Mouse (Mus musculus): ENCODE measurements at regions not wholly inside any gene's neighbourhood (a gene's known extent, or its start where the extent isn't known, plus 50 kb on each side); places are given as distances from the start of the nearest gene placed in this dataset.
"Not testable (repeated sequence)": the region's sequence is repeated elsewhere in the genome, so short reads cannot be mapped to it uniquely, and the experiment has no call there.

DNA sequence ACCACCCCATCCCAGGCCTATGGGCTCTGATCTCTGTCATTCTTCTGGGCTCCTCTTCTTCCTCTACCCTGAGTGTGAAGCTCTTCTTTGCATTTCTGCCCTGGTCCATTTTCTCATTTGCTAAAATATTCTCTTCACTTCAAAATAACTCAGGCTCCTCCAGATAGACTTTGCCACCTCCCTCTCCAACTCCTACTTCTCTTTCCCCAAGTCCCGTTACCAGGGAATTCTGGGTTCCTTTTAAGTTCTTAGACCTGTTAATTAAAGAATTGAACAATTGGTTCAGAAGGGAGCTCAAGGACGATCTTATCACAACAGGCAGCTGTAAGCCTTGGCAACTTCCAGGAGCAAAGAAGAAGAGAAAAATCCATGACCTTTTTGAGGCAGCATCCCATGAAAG is 122.9 kb upstream of the Arid1b start:
- no peak for DNase-seq (ENCODE audit: low spot score)

DNA sequence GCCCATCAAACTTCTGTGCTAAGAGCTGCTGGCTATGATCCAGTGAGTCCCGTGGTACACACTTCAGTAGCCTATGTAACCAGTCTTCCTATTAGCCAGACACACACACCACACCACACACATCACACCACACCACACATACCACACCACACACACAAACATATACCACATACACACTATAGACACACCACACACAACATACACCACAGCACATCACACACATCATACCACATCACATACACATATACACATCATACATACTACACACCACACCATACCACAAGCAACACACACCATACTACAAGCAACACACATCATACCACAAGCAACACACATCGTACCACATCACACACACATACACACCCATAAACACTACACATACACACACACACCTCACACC is 119.7 kb upstream of the Arid1b start:
- DNase-seq (ENCODE audit: low spot score), result no peak

DNA sequence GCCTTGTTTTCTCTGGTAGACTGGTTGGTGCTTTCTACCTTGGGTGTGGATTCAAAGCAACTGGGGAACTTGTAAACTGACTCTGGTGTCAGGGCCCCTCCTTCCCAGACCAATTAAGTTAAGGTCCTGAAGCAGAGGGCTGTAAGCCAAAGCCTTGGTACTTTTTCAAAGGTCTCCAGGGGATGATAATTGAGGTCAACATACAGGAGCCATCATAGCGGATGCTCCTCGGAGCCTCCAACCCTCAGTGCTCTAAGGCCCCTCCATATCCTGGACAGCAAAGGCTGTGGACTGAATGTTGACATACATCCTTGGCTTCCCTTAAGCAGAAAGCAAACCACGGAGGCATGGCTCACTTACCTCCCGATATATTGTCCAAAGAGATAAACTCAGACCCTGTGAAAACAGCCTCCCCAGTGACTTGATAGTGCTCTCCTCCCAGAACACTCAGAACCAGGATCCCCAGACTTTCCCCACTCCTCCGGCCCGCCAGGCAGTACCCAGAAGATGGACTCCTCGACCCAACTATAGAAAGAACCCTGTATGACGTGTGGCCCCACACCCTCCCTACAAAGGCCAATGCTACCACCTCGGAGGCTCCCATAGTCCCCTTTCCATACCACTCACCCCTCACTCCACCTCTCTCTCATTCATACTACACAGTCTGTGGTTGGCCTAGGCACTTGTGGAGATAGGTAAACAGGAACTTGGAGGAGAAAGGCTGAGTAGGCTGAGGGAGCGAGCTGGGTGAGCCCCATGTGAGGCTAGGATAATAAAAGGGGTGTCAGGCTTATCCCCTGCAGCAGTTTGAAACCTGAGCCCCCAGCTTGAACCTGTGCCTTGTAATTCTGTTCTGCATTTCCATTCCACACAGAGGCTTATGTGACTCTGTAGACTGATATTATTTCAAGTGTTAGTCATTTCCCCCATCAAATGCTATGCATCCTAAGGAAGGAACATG is 118.8 kb upstream of the Arid1b start:
- no peak for DNase-seq (ENCODE audit: low spot score)

DNA sequence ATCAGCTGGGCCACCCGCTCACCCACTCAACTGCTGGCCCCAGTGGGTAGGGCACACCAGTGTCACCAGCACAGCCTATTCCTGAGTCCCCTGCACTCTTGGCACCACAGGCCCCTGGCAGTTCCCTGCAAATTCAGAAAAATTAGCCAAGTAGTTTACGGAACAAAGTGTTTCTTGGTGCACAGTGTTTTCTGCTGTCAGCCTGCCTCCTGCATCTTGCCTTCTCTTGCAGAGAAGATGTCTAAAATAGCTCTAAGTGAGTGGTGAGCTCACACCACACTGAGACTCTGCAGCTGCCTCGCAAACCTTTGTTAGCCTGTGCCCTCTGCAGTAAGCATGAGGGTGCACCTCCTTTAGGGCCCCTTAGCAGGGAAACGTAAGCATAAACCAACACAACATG is 117.7 kb upstream of the Arid1b start:
- DNase-seq (ENCODE audit: low spot score), result no peak

DNA sequence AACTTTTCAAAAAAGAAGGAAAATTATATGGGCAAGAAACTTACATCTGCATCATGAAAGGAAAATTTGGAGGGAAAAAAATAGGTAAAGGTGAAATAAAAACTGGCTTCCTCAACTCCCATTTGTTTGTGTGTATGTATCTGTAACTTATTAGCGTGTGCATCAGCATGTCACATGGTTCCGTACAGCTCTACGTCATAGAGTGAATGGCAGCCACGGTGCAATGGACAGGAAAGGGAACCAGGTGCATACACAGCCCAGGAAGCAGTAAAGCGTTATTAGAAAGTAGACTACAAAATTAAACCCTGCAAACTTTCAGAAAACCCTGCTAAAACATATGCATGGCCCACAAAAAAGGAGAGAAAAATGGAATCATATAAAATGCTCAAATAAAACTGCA is 112.7 kb upstream of the Arid1b start:
- no peak for DNase-seq (ENCODE audit: low spot score)

DNA sequence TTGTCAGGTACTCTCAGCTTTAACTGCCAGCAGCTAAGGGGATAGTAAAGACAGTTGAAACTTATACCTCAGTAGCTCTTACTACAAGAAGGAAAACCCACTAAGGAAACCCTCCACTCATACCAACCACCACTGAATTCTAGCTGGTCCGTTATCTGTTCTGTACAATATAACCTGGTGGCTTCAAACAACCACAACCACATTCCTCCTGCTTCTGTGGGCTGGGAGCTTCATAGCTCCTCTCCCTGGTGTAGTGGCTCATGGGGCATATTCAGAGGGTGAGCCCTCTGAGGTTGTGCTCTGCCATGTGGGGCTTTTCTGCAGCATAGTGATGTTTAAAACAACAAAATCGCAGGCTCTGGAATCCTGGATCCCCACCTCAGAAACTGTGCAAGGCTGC is 110.0 kb upstream of the Arid1b start:
- no peak for DNase-seq (ENCODE audit: low spot score)

DNA sequence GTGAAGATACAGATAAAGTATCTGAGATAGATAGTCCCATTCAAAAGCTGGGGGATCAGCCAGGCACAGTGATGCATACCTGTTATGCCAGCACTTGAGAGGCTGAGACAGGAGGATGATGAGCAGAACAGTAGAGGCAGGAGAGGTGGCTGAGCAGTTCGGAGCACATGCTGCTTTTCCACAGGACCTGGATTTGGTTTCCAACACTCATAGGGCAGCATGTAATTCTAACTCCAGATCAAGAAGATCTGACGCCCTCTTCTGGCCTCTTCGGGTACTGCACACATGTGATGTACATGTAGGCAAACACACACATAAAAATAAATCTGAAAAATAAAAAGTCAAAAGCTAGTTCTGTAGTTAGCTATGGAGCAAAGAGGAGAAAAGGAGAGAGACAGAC is 109.4 kb upstream of the Arid1b start:
- peak; percentile 7 for DNase-seq (ENCODE audit: low spot score)

DNA sequence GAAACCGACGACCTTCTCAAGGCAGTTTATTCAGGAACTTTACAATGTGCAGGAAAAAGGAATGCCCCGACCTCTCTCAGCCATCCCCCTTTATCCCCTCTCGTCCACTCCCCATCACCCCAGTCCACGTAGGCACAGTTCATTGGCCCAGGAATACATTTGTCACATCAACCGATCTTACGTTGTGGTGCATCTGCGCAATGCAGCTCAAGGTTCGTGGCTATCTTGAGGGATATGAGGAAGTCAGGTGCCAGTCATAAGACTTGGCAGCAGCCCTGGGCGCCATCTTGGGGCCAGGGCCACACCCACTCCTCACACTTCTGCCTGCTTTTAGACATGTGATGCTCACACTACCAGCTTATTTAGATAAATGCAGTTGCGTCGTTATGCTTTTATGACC is 106.8 kb upstream of the Arid1b start:
- not testable (repeated sequence) for DNase-seq (ENCODE audit: low spot score)

DNA sequence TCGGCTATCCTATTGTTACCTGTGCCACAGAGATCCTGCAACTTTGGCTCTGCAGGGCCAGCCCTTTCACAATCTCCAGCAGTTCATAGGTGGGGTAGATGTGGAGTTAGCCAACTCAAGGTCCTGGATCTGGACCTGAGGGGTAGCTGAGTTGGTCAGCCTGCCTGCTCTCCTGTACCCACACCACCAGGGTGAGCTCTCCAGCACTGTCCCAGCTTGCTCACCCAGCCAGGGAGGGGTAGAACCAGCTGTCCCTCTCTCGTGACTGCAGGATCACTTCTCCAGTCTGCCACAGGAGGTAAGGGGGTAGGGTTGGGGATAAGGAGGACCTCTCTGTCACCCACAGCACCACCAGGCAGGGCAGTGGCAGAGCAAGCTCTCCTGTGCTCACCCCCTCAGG is 104.6 kb upstream of the Arid1b start:
- no peak for DNase-seq (ENCODE audit: low spot score)

DNA sequence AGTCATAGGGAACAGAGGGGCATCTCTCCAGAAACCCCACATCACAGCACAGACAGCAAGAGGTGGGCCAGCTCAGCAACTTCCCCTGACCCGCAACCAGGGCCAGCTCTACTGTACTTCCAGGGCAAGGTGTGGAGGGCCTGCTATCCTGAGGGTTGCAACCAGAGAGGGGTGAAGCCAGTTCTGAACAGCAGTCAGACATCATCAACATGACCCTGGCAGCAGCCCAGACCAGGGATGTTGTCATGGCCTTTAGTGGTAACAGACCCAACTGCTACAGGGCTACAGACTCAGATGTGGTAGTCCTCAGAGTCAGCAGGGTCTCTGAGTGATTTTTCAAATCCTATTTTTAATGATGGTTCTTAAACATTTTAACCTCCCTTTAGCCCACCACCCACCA is 104.0 kb upstream of the Arid1b start:
- no peak for DNase-seq (ENCODE audit: low spot score)

DNA sequence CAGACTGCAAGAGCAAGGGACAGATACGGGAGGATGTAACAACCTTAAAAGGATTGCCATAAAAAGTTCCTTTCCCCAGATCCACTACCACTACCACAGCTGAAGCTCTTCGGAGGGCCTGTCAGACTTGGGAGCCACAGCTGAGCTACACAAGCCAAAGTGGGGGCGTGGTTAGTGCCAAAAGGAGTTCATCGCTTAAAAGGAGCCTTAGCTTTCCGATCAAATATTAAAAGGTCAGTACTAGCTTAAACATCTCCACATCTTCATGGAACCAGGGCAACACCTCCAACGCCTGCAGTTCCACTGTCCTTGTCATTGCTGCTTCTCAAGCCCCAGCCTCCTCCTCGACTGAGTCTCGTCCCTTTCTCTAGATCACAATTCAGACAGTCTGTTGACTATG is 102.6 kb upstream of the Arid1b start:
- DNase-seq (ENCODE audit: low spot score), result no peak

DNA sequence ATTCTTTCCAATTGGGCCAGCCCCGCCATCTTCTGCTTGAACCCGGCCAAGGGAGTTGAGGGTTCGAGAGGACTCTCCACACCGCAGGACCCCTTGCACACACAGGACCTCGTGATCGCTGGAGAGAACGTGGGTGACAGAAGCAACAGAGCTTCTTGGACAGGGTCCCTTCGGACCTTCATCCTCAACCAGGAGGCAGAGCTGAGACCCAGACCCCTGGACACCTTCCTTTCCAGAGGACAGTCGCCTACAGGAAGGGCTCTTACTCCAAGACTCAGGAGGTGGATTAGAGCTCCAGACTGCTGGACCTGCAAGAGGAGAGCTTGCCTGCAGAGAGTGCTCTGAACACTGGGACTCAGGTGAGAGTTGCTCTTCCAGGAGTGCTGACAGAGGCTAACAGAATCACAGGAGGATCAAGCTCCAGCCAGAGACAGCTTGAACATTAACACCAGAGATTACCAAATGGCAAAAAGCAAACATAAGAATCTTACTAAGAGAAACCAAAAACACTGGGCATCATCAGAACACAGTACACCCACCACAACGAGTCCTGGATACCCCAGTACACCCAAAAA is 99.3 kb upstream of the Arid1b start:
- DNase-seq (ENCODE audit: low spot score), result not testable (repeated sequence)

DNA sequence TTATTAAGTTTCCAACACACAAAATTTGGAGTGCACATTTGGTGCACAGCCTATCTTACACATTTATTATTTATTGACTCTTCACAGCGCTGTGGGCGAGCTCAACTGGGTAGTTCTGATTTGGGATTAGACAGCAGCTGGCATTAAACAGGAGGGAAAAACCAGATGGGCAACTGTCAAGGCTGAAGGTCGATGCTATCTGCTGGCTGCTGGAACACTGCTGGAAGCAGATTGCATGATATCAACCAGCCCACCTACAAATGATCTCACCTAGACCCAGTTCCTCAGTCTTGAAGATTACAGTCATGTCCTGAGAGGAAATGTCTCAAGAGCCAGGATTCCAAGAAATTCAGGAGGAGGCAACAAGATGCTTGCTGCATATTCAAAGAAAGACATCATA is 91.0 kb upstream of the Arid1b start:
- no peak for DNase-seq (ENCODE audit: low spot score)

DNA sequence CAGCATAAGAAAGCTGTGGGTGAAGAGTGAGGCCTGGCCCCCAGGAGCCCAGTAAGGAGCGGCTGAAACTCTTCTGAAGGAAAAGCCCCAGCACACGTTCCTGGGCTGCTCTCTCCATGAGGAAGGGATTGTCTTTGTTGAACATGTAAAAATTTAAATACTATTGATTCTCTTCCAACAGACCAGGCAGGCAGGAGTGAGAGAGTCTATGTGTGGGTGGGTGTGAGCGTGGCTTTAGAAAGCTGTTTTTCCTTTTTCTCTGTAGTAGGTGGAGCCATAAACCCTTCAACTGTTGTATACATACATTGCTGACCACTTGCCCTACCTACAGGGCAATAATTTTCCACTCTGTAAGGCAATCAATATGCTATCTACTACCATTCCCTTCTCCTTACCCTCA is 87.6 kb upstream of the Arid1b start:
- DNase-seq (ENCODE audit: low spot score), result no peak

DNA sequence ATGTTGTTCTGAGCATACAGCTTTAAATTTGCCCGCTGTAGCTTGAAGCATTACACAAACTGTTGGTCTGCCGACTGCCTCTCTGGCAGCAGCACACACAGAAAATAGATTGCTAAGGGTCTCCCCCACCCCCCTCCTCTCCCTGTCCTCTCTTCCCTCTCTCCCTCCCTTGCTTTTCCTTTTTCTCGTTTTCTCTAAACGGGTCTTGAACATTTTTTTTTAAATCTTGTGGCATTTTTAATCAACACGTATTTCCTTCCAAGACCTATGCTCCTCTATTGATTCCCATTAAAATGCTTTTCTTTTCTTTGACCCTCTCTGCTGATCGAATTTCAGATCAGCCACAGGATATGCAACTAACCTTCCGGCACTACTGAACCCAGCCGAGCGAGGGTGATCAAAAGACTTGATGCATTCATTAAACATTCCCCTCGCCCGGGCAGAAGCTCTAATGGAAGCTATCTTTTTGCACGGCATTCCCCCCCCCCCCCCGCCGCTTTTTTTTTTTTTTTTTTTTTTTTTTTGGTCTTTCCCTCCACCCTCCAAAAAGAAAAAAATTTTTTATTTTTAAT is 86.9 kb upstream of the Arid1b start:
- peak; percentile 10 for DNase-seq (ENCODE audit: low spot score)

DNA sequence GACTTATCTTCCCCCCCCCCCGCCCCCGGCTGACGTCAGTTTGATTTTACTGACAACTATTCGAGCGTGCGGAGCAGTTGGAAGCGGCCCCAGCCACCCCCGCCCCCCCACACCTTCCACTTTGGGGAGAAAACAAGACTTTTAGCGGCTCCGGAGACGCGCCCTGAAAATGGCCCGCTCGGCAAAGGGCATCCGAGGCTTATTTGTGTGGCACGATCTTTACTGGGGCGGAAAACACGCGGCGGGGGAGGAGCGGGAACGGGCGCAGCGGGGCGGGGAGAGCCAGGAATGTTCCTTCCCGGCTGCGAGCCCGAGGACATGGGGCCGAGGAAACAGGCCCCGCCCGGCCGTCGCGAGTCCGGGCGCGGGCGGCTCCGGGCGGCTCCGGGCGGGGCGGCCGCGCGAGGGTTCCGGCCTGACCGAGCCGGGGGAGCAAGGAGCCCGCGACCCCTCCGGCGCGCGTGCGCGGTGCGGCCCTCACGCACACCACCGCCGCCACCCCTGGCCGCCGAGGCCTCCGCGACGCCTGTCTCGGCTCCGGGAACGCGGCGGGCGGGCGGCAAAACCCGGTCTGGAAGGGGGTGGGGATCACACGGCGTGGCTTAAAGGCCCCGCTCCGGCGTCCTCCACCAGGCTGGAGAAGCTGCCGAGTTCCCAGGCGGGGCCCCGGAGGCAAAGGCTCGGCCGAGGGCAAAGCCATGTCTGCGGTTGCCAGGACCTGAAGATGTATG is 86.1 kb upstream of the Arid1b start:
- DNase-seq (ENCODE audit: low spot score), result peak; percentile 89

DNA sequence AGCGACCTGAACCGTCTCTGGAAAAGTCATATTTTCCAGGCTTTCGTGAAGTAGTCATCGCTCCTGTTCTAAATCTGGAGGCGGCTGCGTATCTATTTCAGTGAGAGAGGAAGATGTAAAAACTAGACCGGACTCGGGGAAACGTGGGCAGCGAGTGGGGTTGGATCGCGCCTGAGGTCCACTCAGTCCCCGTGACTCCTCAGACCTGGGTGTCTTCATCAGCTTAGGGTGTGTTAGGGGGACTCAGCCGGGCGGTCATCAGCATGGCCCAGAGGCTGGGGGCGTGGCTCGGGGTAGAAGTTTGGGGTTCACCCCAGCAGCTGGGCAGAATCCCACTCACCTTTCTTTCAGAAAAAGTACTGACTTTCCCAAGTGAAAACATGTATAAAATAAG is 85.6 kb upstream of the Arid1b start:
- DNase-seq (ENCODE audit: low spot score), result peak; percentile 6

DNA sequence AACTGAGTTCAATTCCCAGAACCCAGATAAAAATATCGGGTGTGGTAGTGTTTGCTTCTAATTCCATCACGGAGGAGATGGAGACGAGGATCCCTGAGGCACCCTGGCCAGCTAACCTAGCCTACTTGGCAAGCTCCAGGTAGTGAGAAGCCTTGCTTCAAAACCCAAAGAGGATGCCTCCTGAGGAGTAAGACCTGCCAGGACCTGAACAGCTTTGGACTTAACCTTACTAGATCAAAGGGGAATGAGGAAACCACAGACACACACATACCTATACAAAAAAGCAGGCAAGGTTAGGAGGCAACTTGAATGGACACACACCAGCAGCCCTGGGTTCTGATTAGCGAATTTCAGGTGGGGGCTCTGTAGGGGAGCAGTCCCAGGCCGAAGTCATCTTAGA is 84.0 kb upstream of the Arid1b start:
- no peak for DNase-seq (ENCODE audit: low spot score)

DNA sequence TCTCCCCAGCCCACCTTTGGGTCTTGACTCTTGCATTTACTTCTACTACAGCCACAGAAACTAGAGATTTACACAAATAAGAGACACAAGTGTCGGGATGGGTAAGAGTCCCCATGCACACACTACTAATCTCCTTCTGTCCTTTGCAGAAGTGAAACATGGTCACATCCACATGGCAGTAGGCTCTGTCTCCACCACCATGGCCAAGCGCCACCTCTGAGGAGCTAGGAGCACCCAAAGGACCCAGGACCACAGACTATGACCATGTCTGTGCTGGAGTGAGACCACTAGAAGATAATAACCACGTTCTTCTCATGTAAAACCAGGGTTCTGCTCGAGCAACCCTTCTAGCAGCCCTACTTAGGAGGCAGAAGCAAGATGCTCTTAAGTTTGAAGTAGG is 81.1 kb upstream of the Arid1b start:
- no peak for DNase-seq (ENCODE audit: low spot score)

DNA sequence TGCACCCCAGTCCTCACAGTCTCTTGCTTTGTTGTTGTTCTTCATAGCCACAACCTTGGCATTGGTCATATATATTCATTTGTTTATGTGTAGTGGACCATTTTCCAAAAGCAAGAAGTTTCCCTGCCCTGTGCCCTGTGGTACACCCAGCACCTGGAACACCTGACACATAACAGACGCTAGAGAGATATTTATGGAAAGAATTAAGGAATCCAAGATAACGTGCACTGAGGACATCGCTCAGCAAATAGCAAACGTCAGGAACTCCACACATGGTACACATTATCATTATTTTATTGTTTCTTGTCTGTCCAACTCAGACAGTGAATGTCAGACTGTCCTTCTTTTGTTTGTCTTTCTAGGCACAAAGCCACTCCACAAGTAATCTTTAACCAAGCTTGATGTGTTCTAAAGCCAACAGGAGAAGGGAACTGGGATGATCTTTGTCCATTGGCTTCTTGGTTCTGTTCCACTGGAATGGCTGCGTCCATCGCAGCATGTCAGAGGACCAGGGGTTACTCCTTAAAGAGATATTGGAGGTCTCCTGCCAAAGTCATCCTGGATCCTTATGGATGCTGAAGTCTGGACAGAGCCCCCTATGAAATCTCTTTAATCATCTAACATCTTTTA is 74.2 kb upstream of the Arid1b start:
- no peak for DNase-seq (ENCODE audit: low spot score)

DNA sequence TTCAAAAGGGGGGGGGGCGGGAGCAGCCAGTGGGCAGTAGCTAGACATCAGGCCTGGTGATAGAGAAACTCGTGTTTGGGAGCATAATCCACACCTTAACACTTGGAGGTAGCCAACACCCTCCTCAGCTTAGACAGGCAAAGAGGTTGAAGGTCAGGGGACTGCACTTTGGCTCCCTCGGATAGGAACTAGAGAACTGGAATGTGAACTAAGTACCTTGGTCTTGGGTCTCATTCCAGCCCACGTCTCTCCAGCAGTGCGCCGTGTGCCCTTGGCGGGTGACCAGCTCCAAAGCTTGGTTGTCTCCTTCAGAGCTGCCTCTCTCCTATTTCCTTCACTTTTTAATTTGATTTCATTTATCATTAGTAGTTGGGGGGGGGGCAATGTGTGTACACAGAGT is 73.0 kb upstream of the Arid1b start:
- DNase-seq (ENCODE audit: low spot score), result no peak

DNA sequence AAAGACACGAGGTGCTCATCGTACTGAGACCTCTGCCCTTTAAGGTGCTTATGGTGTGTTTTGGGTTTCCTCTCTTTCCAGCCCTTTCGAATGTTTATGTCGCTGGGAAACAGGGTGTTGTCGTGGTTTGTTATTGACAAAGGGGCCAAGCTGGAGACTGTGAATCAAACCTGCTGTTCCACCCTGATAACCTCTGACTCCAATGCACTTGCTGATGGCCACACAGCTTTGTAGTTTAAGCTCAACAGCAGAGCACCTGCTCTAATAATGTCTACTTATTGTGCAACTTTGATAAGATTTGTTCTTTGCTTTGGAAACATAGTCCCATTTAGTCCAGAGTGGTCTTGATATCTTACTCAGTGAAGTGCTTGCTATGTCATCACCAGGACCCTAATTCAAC is 65.5 kb upstream of the Arid1b start:
- DNase-seq (ENCODE audit: low spot score), result no peak
